Mouse (Mus musculus) testis, postnatal 10 days (tissue): ENCODE measurements at regions not wholly inside any gene's neighbourhood (a gene's known extent, or its start where the extent isn't known, plus 50 kb on each side); places are given as distances from the start of the nearest gene placed in this dataset.
A peak's percentile ranks its signal among the peaks of the same experiment; 100 is the strongest.

Experiments used
- DNase-seq: peaks from one replicate; pipeline ENCODE4 v3.0.0; 2021; ENCODE audit warnings: low spot score

GRCm38 (mm10) chr7:135767493-135767892 is 51.3 kb upstream of the Mki67 start:
- DNase-seq: no peak

- no peak for DNase-seq
Measured at GRCm38 (mm10) chr7:135768064-135768463, 51.9 kb upstream of the Mki67 start.

- peak; percentile 93 for DNase-seq
Measured at GRCm38 (mm10) chr7:135768592-135768991, 52.4 kb upstream of the Mki67 start.

- DNase-seq: no peak
Measured at GRCm38 (mm10) chr7:135769082-135769673, 53.0 kb upstream of the Mki67 start.

- DNase-seq: peak; percentile 54
Measured at GRCm38 (mm10) chr7:135770051-135770450, 53.9 kb upstream of the Mki67 start.

GRCm38 (mm10) chr7:135775832-135776433 is 59.8 kb upstream of the Mki67 start:
- DNase-seq: no peak

GRCm38 (mm10) chr7:135790167-135790566 is 74.0 kb upstream of the Mki67 start:
- DNase-seq: no peak

- peak; percentile 85 for DNase-seq
Measured at GRCm38 (mm10) chr7:135790978-135791377, 74.8 kb upstream of the Mki67 start.

- DNase-seq: no peak
Measured at GRCm38 (mm10) chr7:135791953-135792690, 76.0 kb upstream of the Mki67 start.

GRCm38 (mm10) chr7:135792918-135793317 is 76.8 kb upstream of the Mki67 start:
- DNase-seq: peak; percentile 66

GRCm38 (mm10) chr7:135794238-135794637 is 78.1 kb upstream of the Mki67 start:
- DNase-seq: no peak

GRCm38 (mm10) chr7:135794679-135795078 is 78.5 kb upstream of the Mki67 start:
- no peak for DNase-seq

- no peak for DNase-seq
Measured at GRCm38 (mm10) chr7:135798441-135798840, 82.3 kb upstream of the Mki67 start.

GRCm38 (mm10) chr7:135802598-135803121 is 86.5 kb upstream of the Mki67 start:
- no peak for DNase-seq

GRCm38 (mm10) chr7:135804730-135805129 is 88.6 kb upstream of the Mki67 start:
- no peak for DNase-seq

GRCm38 (mm10) chr7:135806139-135806538 is 90.0 kb upstream of the Mki67 start:
- no peak for DNase-seq

- DNase-seq: no peak
Measured at GRCm38 (mm10) chr7:135806673-135807072, 90.5 kb upstream of the Mki67 start.

- DNase-seq: no peak
Measured at GRCm38 (mm10) chr7:135809167-135809566, 93.0 kb upstream of the Mki67 start.

- DNase-seq: no peak
Measured at GRCm38 (mm10) chr7:135809751-135810379, 93.7 kb upstream of the Mki67 start.

- no peak for DNase-seq
Measured at GRCm38 (mm10) chr7:135810971-135811370, 94.8 kb upstream of the Mki67 start.

- no peak for DNase-seq
Measured at GRCm38 (mm10) chr7:135813616-135814015, 97.5 kb upstream of the Mki67 start.

- DNase-seq: no peak
Measured at GRCm38 (mm10) chr7:135816191-135816590, 100.0 kb upstream of the Mki67 start.

- DNase-seq: no peak
Measured at GRCm38 (mm10) chr7:135817868-135818267, 101.7 kb upstream of the Mki67 start.
